Mouse (Mus musculus): ENCODE results near the gene Sult2b1.
A peak's percentile ranks its signal among the peaks of the same experiment; 100 is the strongest.

Sult2b1 gene

GRCm38 (mm10) chr7:45800546-45801204, 16.2 kb upstream of the Sult2b1 start:
- DNase-seq (ENCODE audit: low spot score in 2 of 2), result peak; percentile 46 to 57

GRCm38 (mm10) chr7:45800001-45800400, 15.5 kb upstream of the Sult2b1 start:
- no peak for DNase-seq (ENCODE audit: low spot score in 2 of 2)

GRCm38 (mm10) chr7:45798931-45799330, 14.5 kb upstream of the Sult2b1 start:
- DNase-seq (ENCODE audit: low spot score in 2 of 2), result peak in 1 of 2 experiments; percentile 27

- peak; percentile 32 to 33 for DNase-seq (ENCODE audit: low spot score in 2 of 2)
Measured at GRCm38 (mm10) chr7:45798511-45798836, 14.0 kb upstream of the Sult2b1 start.

- DNase-seq (ENCODE audit: low spot score in 2 of 2), result no peak
Measured at GRCm38 (mm10) chr7:45797661-45798510, 13.4 kb upstream of the Sult2b1 start.

- DNase-seq (ENCODE audit: low spot score in 2 of 2), result peak in 1 of 2 experiments; percentile 38
Measured at GRCm38 (mm10) chr7:45796950-45797349, 12.5 kb upstream of the Sult2b1 start.

- no peak for DNase-seq (ENCODE audit: low spot score in 2 of 2)
Measured at GRCm38 (mm10) chr7:45794971-45795370, 10.5 kb upstream of the Sult2b1 start.

GRCm38 (mm10) chr7:45793969-45794585, 9.6 kb upstream of the Sult2b1 start:
- no peak for DNase-seq (ENCODE audit: low spot score in 2 of 2)

GRCm38 (mm10) chr7:45793240-45793639, 8.8 kb upstream of the Sult2b1 start:
- no peak for DNase-seq (ENCODE audit: low spot score in 2 of 2)

- DNase-seq (ENCODE audit: low spot score in 2 of 2), result no peak
Measured at GRCm38 (mm10) chr7:45791756-45792490, 7.5 kb upstream of the Sult2b1 start.

GRCm38 (mm10) chr7:45790721-45791120, 6.3 kb upstream of the Sult2b1 start:
- DNase-seq (ENCODE audit: low spot score in 2 of 2), result no peak

GRCm38 (mm10) chr7:45787642-45788041, 3.2 kb upstream of the Sult2b1 start:
- no peak for DNase-seq (ENCODE audit: low spot score in 2 of 2)

- no peak for DNase-seq (ENCODE audit: low spot score in 2 of 2)
Measured at GRCm38 (mm10) chr7:45786661-45787413, 2.4 kb upstream of the Sult2b1 start.

- DNase-seq (ENCODE audit: low spot score in 2 of 2), result no peak
Measured at GRCm38 (mm10) chr7:45786136-45786578, 1.7 kb upstream of the Sult2b1 start.

- DNase-seq (ENCODE audit: low spot score in 2 of 2), result no peak
Measured at GRCm38 (mm10) chr7:45785388-45786135, 1.1 kb upstream of the Sult2b1 start.

- DNase-seq (ENCODE audit: low spot score in 2 of 2), result peak; percentile 55 to 66
Measured at GRCm38 (mm10) chr7:45783511-45784091, 868 bp downstream of the Sult2b1 start, which contains the start of gene Lmtk3. Gene Lmtk3, plus strand, starts transcription at chr7:45783738.

GRCm38 (mm10) chr7:45782271-45782670, 2.2 kb downstream of the Sult2b1 start:
- no peak for DNase-seq (ENCODE audit: low spot score in 2 of 2)

- peak in 1 of 2 experiments; percentile 18 for DNase-seq (ENCODE audit: low spot score in 2 of 2)
Measured at GRCm38 (mm10) chr7:45779081-45779641, 5.3 kb downstream of the Sult2b1 start.

- DNase-seq (ENCODE audit: low spot score in 2 of 2), result no peak
Measured at GRCm38 (mm10) chr7:45775237-45775636, 9.2 kb downstream of the Sult2b1 start.

- DNase-seq (ENCODE audit: low spot score in 2 of 2), result no peak
Measured at GRCm38 (mm10) chr7:45771101-45771500, 13.4 kb downstream of the Sult2b1 start.
